Mouse (Mus musculus) myocyte (in vitro differentiated cells): ENCODE data around the gene Avpi1. TPM values are rescaled to one million over a fixed set of nuclear protein-coding genes. Genes with fewer than 3 reads are reported as not detected.

Experiments
- H3K27me3 ChIP-seq: one replicate; pipeline ENCODE4 v1.6.1; 2011; ENCODE audit not compliant: control insufficient read depth, insufficient read depth, insufficient read length
- H3K36me3 ChIP-seq: one replicate; pipeline ENCODE4 v1.6.1; 2011; ENCODE audit not compliant: control insufficient read depth, insufficient read depth
- H3K4me2 ChIP-seq: one replicate; pipeline ENCODE4 v1.6.1; 2011; ENCODE audit warnings: low read depth, control low read depth
- H3K4me3 ChIP-seq: one replicate; pipeline ENCODE4 v1.5.1; 2011; ENCODE audit warnings: mild to moderate bottlenecking, control low read depth, moderate library complexity
- H3K79me2 ChIP-seq: one replicate; pipeline ENCODE4 v1.6.1; 2011; ENCODE audit not compliant: control insufficient read depth, insufficient read depth
- H3ac ChIP-seq: one replicate; pipeline ENCODE4 v1.6.1; 2011; ENCODE audit not compliant: control insufficient read depth, insufficient read length
- CEBPB ChIP-seq: IDR thresholded peaks from 2 replicates; pipeline ENCODE4 v1.6.1; 2011; ENCODE audit warnings: mild to moderate bottlenecking, moderate library complexity; ENCODE audit not compliant: poor library complexity, insufficient read depth, severe bottlenecking
- E2F4 ChIP-seq: IDR thresholded peaks from one replicate; pipeline ENCODE4 v1.6.1; 2011; ENCODE audit warnings: mild to moderate bottlenecking, control low read depth, moderate library complexity; ENCODE audit not compliant: insufficient read depth
- MAX ChIP-seq: IDR thresholded peaks from one replicate; pipeline ENCODE4 v1.6.1; 2011; ENCODE audit warnings: low read depth, mild to moderate bottlenecking, control low read depth
- MYOD1 ChIP-seq, 3 experiments: IDR thresholded peaks; one replicate each; pipeline ENCODE4 v1.6.1; 2011; ENCODE audit warnings: control low read depth in 2 of 3, low read depth in 2 of 3, mild to moderate bottlenecking in 2 of 3, moderate library complexity in 1 of 3; ENCODE audit not compliant: insufficient read length in 2 of 3, control insufficient read depth in 1 of 3
- MYOG ChIP-seq, 3 experiments: IDR thresholded peaks; one replicate each; pipeline ENCODE4 v1.6.1; 2011; ENCODE audit warnings: control low read depth in 2 of 3, low read depth in 2 of 3, mild to moderate bottlenecking in 2 of 3; ENCODE audit not compliant: insufficient read length in 2 of 3, control insufficient read depth in 1 of 3, insufficient read depth in 1 of 3
- POLR2A ChIP-seq: IDR thresholded peaks from one replicate; pipeline ENCODE4 v1.6.1; 2011; ENCODE audit warnings: low read depth, mild to moderate bottlenecking, control low read depth, moderate library complexity; ENCODE audit not compliant: insufficient read length
- POLR2AphosphoS2 ChIP-seq: IDR thresholded peaks from one replicate; pipeline ENCODE4 v1.6.1; 2011; ENCODE audit warnings: low read depth, control low read depth; ENCODE audit not compliant: insufficient read length
- REST ChIP-seq: IDR thresholded peaks from one replicate; pipeline ENCODE4 v1.6.1; 2011; ENCODE audit warnings: mild to moderate bottlenecking, control low read depth, moderate library complexity; ENCODE audit not compliant: insufficient read depth, insufficient read length
- SRF ChIP-seq: IDR thresholded peaks from one replicate; pipeline ENCODE4 v1.6.1; 2011; ENCODE audit warnings: low read depth; ENCODE audit not compliant: control insufficient read depth, insufficient read length
- TCF12 ChIP-seq: IDR thresholded peaks from one replicate; pipeline ENCODE4 v1.6.1; 2011; ENCODE audit warnings: mild to moderate bottlenecking, control low read depth; ENCODE audit not compliant: poor library complexity, insufficient read depth, severe bottlenecking
- TCF3 ChIP-seq: IDR thresholded peaks from one replicate; pipeline ENCODE4 v1.6.1; 2011; ENCODE audit warnings: low read depth, control low read depth; ENCODE audit not compliant: insufficient read length
- USF1 ChIP-seq: IDR thresholded peaks from one replicate; pipeline ENCODE4 v1.6.1; 2011; ENCODE audit warnings: low read depth, mild to moderate bottlenecking, control low read depth, moderate library complexity
- polyA plus RNA-seq: library from polyadenylated mRNA; unstranded; fragments of >200 nt; fragmentation: generic; extraction: Trizol; gene quantifications from one replicate; pipeline ENCODE4 v1.2.1, GENCODE M21; 2012; ENCODE audit warnings: missing spikeins

The Avpi1 gene
- polyA plus RNA-seq, 1 experiment, result 128 TPM

DNA sequence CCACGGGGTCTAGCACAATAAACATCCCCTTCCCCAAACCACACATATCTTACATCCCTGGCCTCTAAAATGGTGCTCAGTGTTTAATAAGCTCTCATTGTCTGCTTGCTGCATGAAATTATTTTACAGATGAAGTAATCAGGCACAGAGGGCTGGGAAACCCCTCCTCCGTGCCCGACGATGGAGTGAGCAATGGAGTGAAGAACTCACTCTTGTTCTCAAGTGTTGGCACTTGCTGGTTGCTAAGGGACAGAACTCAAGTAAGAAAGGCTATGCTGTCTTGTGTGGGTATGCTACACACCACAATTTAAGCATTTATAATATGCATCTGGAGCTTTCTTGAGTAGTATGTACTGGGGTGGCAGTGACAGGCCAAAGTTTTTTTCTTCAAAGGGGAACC, 16.4 kb upstream of the Avpi1 start:
- Histone ChIP-seq H3K27me3 (no peaks in the 10 kb centered on the region), H3K79me2 (peaks cover 14% of the 10 kb centered on the region), H3K36me3 (no peaks in the 10 kb centered on the region), H3ac (no peak overlapping the region), H3K4me3 (no peak overlapping the region), H3K4me2 (no peak overlapping the region)
- no peak for TF ChIP-seq MYOD1 (IDR thresholded peaks at IDR 0.05; ENCODE audit: control insufficient read depth in 1 of 3, insufficient read length in 2 of 3, low read depth in 2 of 3)
- no peak for TF ChIP-seq E2F4
- no peak for TF ChIP-seq TCF12
- TF ChIP-seq SRF, result no peak
- no peak for TF ChIP-seq USF1
- no peak for TF ChIP-seq POLR2A
- no peak for TF ChIP-seq TCF3
- no peak for TF ChIP-seq MAX
- TF ChIP-seq CEBPB, result no peak
- TF ChIP-seq REST, result no peak
- TF ChIP-seq MYOG (IDR thresholded peaks at IDR 0.05; ENCODE audit: control insufficient read depth in 1 of 3, insufficient read depth in 1 of 3, insufficient read length in 2 of 3, low read depth in 2 of 3), result no peak

GRCm38 (mm10) chr19:42144541-42145167, 15.8 kb upstream of the Avpi1 start:
- Histone ChIP-seq H3K79me2 (peaks cover 14% of the 10 kb centered on the region), H3ac (no peak overlapping the region), H3K4me2 (peak overlapping the region; percentile 66), H3K4me3 (no peak overlapping the region), H3K27me3 (no peaks in the 10 kb centered on the region), H3K36me3 (no peaks in the 10 kb centered on the region)
- no peak for TF ChIP-seq MAX
- no peak for TF ChIP-seq REST
- no peak for TF ChIP-seq MYOG (IDR thresholded peaks at IDR 0.05; ENCODE audit: control insufficient read depth in 1 of 3, insufficient read depth in 1 of 3, insufficient read length in 2 of 3, low read depth in 2 of 3)
- TF ChIP-seq MYOD1 (IDR thresholded peaks at IDR 0.05; ENCODE audit: control insufficient read depth in 1 of 3, insufficient read length in 2 of 3, low read depth in 2 of 3), result no peak
- no peak for TF ChIP-seq POLR2AphosphoS2
- TF ChIP-seq POLR2A, result no peak
- no peak for TF ChIP-seq SRF
- TF ChIP-seq E2F4, result no peak
- no peak for TF ChIP-seq CEBPB
- no peak for TF ChIP-seq TCF3
- no peak for TF ChIP-seq TCF12
- TF ChIP-seq USF1, result no peak

- Histone ChIP-seq H3K79me2 (peaks cover 8% of the 10 kb centered on the region), H3K27me3 (no peaks in the 10 kb centered on the region), H3K4me3 (no peak overlapping the region), H3K4me2 (peak overlapping the region; percentile 66), H3K36me3 (no peaks in the 10 kb centered on the region), H3ac (no peak overlapping the region)
- TF ChIP-seq CEBPB (no peak), TCF12 (no peak), MYOD1 (IDR thresholded peaks at IDR 0.05; ENCODE audit: control insufficient read depth in 1 of 3, insufficient read length in 2 of 3, low read depth in 2 of 3) (no peak), MYOG (IDR thresholded peaks at IDR 0.05; ENCODE audit: control insufficient read depth in 1 of 3, insufficient read depth in 1 of 3, insufficient read length in 2 of 3, low read depth in 2 of 3) (no peak), MAX (no peak), POLR2A (no peak), TCF3 (no peak), E2F4 (no peak), USF1 (no peak), SRF (no peak), POLR2AphosphoS2 (no peak), REST (no peak)
Measured at GRCm38 (mm10) chr19:42144067-42144466, 15.2 kb upstream of the Avpi1 start.

DNA sequence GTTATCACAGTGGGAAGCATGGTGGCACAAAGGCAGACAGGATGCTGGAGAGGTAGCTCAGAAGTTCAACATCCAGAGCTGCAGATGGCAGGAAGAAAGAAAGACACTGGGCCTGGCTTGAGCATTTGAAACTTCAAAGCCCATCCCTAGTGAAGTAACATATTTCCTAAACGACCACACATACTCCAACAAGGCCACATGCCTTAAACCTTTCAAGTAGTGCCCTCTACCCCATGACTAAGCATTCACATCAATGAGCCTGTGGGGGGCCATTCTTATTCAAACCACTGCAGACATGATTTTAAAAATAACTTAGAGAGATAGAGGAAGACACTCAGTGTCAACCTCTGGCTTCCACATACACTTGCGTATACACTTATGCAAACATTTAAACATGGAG, 13.9 kb upstream of the Avpi1 start:
- no peak overlapping the region for H3K4me2 ChIP-seq
- no peak overlapping the region for H3ac ChIP-seq
- no peaks in the 10 kb centered on the region for H3K36me3 ChIP-seq
- H3K27me3 ChIP-seq, result no peaks in the 10 kb centered on the region
- no peak overlapping the region for H3K4me3 ChIP-seq
- no peaks in the 10 kb centered on the region for H3K79me2 ChIP-seq
- no peak for TF ChIP-seq MAX

DNA sequence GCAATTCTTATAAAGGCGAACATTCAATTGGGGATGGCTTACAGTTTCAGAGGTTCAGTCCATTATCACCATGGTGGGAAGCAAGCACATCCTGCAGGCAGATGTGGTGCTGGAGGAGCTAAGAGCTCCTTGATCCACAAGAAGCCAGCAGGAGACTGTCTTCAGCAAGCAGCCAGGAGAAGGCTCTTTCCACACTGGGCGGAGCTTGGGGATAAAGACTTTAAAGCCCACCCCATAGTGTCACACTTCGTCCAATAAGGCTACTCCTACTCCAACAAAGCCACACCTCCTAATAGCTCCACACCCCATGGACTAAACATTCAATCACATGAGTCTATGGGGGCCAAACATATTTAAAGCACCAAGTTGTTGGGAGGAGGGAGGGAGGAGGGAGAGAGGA, 13.1 kb upstream of the Avpi1 start:
- TF ChIP-seq SRF (no peak), POLR2A (no peak), POLR2AphosphoS2 (no peak), MYOD1 (IDR thresholded peaks at IDR 0.05; ENCODE audit: control insufficient read depth in 1 of 3, insufficient read length in 2 of 3, low read depth in 2 of 3) (no peak), MYOG (IDR thresholded peaks at IDR 0.05; ENCODE audit: control insufficient read depth in 1 of 3, insufficient read depth in 1 of 3, insufficient read length in 2 of 3, low read depth in 2 of 3) (no peak), USF1 (no peak), CEBPB (no peak), TCF12 (no peak), TCF3 (no peak), E2F4 (no peak), REST (no peak), MAX (no peak)
- Histone ChIP-seq H3K36me3 (no peaks in the 10 kb centered on the region), H3K79me2 (no peaks in the 10 kb centered on the region), H3K4me2 (no peak overlapping the region), H3K4me3 (no peak overlapping the region), H3K27me3 (no peaks in the 10 kb centered on the region), H3ac (no peak overlapping the region)
